Mouse (Mus musculus) megakaryocyte-erythroid progenitor cell, adult 5-6 weeks (primary cell): Measurements from ENCODE around the gene Nhs. TPM values are rescaled to one million over a fixed set of nuclear protein-coding genes. Genes with fewer than 3 reads are reported as not detected.

ENCODE experiments used
- ATAC-seq: replicated peaks from 2 replicates; pipeline ENCODE4 v1.8.0; 2016; ENCODE audit warnings: mild to moderate bottlenecking, inconsistent platforms; ENCODE audit not compliant: severe bottlenecking, poor library complexity, low FRiP score, low TSS enrichment
- total RNA-seq, 2 experiments: library from RNA; stranded (forward) in 1 of 2; stranded (reverse) in 1 of 2; fragments of 200-1000, 215-1000 nt in 1 of 2; fragments of >200 nt in 1 of 2; fragmentation: Nextera tagmentation in 1 of 2; gene quantifications; 2 replicates each; pipeline ENCODE4 v1.2.3; 2014 to 2017

The Nhs gene
- total RNA-seq, 2 experiments from 2014 or later, result not detected

DNA sequence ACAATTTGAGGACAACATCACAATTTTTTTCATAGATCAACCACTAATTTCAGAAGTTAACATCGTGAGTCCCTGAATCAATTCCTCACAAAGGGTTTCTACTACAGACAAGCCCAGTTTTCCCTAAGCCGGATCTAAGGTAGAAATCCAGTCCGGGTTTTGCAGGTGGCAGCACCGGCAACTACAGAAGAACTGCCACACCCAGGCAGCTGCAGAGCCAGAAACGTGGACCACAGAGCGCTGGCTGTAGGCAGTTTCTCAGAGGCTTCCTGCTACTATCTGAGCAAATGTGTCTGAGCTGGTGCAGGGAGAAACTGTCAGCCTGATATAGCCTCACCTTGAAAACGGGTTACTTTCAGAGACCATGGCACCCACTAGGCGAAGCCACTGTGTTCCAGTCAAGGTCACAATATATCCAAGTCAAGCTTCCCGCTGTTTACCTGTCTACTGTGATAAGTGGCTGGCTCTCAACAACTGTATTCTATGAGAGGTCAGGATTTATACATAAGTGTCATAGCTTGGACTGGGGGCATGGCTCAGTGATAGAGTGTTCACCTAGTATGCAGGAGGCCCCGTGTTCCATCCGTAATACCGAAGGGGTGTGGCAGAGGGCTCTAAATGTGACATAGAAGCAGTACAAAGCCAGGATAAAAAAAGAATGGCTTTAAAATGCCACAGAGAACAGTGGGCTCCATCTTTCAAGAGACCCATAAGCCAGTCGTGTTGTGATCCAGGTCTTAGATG is 134.1 kb downstream of the Nhs start:
- ATAC-seq, result peak; percentile 99

DNA sequence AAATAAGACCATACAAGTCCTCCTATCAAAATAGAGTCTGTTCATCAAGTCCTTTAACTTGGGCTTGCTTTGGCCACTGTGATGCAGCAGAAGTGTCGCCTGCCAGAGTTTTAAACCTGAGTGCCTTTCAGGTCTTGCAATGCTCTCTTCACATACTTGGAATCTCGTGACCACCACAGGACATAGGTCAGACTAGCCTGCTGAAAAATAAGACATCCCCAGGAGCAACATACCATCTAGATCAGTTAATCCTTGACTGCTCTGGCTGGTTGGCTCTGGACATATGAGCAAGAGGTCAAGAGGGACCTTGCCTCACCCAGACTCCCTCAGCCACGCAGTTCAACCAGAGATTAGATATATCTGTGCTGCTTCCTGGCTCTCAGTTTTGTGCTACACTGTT is 137.8 kb downstream of the Nhs start:
- no peak for ATAC-seq

DNA sequence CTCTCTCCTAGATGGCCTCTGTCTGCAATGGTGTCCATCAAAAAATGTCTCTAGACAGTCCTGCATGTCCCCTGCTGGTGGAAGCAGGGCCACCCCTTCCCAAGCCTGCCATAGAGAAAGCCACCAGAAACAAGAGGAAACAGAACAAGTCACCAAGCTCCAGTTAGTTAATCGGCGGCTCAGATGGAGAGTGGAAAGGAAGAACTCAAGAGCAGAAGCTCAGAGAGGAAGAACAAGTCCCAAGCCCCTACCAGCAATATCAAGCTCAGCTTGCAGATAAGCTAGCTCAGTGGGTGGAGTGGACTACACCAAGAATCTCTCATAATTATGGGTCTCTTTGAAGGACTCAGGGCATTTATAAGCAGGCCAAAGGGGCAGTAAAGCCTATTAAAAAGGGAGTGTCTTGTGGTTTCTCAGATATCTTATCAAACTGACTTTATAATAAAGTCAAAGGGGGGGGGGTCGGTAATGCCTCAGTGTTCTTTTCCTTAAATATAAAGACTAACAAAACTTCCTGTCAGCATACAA is 139.4 kb downstream of the Nhs start:
- no peak for ATAC-seq

DNA sequence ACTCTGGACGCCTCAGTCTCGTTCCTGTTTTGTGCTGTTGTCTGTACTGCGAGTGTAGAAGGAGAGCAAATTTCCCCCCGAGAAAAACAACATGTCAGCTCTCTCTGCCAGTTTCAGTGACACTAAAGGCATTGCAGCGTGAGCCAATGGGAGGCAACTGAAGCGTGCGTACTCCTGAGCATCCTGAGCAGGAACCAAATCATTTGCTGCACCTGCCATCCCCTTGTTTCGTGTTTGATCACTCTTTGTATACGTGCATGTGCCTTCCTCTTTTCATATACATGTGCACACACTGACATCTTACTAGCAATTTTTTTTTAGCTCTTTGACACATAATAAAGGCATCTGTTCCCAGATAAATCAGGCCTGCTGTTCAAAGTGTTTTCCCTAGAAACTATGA is 142.1 kb downstream of the Nhs start:
- no peak for ATAC-seq

DNA sequence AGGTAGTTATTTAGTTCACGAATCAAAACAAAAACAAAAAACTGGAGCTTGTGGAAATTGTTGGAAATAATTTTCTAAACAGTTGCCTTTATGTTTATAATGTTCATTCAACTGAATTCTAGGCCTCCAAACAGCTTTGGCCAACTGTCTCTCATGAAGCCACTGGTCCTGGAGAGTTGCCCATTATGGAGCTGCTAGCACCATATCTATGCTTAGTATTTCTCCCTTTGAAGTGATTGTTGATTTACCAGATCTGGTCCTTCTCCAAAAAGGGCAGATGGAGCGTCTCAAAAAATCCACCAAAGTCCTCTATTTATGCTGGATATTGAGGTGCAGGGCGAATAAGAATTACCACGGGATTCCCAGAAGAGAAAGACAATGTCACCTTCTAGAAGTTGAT is 147.0 kb downstream of the Nhs start:
- no peak for ATAC-seq

DNA sequence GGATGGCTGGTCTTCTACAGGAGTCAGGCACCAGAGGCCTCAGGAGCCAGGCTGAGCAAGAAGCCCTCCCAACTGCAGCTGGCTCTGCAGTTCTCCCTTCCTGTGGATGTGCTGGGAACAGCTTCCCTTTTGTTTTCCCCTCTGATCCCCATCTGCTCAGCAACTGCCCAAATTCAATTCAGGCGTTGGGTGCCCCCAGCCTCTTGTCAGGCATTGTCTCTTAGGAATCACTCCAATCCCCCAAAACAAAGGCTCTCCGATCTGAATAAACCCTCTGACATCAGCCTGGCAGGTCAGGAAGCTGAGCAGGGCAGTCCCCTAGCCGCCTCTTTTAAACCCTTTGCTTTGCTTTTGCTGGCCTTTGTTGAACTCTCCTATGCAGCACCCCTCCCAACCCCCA is 149.7 kb downstream of the Nhs start:
- no peak for ATAC-seq

DNA sequence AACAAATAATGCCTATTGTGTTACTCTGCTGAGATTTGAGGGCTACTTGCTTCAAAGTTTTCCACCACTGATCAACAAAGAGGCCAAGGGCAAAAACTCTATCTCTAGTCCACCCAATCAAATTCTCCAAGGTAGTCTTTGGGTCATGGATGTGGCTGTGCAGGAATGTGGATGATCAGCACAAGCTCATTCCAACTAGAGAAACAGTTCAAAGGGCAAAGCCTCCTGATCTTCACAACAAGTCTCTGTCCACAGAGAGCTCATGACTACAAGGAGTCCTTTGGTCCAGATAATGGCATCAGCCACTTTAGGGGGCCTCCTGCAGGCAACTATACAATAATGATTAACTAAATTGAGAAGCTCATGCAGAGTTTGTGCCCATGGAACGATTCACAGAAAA is 155.7 kb downstream of the Nhs start:
- no peak for ATAC-seq

DNA sequence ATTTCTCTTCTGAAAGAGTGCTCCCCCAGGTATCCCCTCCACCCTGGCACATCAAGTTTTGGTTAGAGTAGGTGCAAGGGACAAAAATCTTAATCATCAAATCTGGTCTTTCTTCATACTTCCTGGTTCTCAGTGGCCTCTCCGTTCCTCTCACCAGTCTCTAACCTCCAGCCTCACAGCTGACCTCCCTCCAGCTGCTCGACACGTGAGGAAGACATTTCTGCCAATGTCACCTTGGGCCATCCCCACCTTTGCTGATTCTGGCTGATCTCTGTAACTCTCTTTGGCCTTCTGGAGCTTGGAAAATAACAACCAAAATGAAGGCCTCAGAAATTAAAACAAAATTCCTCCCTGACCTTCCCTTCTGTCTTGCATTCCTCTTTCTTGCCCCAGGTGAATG is 160.7 kb downstream of the Nhs start:
- no peak for ATAC-seq

DNA sequence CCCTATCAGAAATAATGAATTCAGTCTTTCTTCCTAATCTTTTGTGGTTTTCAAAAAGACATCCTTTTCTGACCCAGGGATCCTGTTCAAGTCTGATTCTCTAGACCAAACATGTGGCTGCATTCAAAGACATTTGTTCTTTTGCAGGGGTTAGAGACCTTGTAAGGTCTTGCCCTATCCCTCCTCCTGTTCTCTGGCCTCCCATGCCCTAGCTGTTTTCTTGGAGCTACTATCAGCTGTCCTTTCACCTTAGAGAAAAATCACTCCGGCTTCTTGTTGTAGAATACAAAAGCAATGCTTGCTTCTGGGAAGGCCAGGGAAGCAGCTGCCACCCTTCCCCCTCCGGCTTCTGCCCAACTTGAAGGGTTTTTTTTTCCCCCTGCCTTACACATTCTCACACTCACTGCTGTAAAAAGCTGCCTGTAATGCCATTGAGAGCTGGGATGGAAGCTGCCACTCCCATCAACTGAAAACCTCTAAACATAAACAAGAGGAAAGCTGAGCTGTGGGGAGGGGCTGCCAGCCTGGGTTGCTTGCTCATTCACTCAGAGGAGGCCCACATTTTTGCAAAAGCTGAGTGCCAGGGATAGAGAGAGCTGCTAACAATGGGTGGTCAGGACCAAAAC is 162.2 kb downstream of the Nhs start:
- ATAC-seq, result no peak

DNA sequence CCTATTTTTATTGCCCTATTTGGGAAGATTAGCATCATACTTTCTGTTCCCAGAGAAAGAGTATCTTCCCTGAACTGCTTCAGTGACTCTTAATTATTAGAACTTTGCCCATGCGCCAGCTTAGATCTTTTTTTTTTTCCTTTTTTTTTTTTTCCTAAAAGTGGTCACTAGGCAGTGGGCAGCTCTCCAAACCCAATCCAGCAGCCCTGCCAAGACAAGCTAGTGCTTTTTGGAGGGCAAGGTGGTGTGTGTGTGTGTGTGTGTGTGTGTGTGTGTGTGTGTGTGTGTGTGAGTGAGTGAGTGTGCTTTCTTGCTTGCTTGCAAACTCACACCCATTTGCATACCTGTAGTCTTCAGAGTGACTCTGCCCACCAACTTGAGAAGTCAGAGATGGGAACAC is 169.4 kb downstream of the Nhs start:
- no peak for ATAC-seq

DNA sequence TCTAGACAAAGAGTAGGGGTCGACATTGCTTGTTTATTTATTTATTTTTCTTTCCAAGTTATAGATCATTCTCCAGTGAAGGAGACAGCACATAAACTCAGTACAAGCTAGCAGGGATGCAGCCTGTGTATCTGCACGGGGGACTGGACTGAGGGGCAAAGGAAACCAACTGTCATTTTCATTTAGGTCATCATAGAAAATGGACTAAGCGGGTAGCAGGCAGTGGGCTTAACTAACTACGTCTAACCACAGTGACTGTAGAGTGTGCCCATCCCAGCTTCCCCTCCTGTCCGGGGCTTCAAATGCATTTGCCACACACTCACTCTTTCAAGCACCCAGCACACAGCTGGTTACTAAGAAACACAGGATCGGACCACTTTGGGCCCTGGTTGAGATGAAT is 174.6 kb downstream of the Nhs start:
- no peak for ATAC-seq

DNA sequence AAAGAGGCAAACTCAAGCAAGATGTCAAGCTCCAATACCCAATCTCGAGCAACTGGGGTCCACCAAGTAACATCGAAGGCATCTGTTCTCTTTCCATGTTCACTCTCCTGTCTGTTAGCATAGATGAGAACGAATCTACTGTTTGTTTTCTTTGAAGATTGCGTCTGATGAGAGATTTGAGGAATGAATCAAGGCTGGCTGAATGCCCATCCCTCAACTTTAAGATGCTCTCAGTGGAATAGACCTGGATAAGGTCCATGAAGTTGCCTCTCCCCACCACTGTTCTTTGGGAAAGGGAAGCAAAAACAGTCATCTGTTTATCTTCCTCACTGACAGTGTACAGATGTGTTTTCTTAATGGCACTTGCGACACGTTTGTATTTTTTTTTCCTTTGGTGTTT is 178.1 kb downstream of the Nhs start:
- ATAC-seq, result no peak

DNA sequence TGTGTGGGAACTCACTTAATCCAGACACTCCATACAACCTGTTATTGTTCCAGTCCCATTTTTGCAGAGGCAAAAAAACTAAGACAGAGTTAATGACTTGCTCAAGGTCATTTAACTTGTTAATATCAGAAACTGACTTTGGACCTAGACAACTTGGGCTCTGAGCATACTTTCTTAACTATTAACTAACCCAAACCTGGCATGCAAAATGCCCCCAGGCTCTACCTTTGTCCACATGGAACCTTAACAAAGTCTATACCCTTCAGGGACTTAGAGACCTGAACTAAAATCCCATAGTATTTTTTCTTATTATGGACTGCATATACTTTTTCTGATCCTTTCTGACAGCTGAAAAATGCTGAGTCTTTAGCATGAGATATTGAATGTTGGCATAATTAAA is 179.6 kb downstream of the Nhs start:
- no peak for ATAC-seq

DNA sequence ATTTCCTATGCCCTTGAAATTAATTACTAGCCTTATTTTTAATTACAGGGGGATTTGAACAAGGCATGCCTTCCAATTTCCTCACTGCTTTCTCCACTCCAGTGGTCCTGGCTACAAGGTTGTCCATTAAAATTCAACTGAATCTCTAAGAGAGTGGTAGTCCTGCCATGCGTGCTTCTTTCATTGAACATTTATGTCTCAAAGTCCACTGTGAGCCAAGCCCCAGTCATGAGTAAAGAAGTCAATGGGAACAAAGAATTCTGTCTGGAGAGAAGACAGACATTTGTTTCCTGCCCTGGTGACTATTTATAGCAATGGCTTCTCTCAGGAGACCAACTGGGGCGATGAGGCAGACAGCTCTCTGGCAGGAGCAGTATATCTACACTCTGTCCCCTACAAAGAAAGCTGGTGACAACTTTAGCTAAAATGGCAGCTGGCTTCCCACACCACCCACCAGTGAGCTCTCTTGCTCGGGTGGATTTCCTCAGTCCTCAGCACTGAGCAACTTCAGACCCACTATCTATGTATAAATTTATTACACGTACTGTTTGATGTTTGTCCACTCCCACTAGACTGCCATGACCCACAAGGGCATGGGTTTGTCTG is 182.2 kb downstream of the Nhs start:
- no peak for ATAC-seq

DNA sequence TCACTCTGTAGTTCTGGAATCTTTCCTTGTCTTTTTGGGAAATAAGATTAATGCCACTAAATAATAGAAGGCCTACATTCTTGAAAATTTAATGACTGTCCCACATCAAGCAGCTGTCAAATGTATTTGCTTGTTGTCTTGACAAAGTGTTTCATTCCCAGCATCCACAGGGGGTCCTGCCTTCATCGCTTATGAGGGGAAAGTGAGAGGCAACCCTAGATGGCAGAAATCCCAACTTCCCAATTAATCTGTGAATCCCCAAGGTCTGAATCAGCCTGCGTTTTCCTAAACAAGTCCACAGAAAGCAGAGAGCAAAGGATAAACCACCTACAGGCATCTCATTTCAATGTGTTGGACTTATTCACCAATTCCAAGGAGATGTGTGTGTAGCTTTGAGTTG is 183.2 kb downstream of the Nhs start:
- no peak for ATAC-seq

DNA sequence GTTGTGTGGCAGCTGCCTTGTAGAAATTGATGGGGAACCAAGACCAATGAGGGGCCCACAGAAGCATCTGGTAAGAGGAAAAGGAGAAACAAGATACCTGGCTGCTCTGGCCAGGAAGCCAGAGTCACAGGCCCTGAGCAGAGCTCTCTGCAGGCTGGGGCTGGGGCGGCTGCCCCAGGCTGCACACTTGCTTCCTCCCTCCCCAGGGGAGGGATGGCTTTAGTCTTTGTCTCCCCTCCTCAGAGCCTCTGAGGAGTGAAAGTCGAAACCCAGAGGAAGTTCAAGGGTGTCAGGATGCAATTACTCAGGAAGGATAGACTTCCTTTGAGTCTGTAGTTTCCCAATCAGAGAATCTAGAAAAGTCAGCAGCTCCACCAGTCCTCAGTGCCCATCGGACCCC is 186.0 kb downstream of the Nhs start:
- no peak for ATAC-seq

DNA sequence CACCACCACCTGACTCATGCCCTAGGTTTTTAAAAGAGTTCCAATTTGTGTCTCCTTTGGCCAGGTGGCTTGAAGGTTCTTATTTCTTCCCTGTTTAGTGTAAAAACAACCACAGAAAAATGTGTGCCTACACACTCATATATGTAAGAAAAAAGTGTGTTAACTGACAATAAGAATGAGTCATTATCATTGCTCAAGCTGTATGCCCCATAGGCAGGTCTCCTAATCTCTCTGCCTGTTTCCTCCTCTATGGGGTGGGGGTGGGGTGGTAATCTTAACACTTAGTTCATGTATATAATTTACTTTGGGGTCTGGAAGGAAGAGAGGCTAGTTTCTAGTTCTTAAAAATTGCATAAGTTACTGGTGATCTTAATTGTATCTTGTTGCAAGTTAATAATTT is 186.8 kb downstream of the Nhs start:
- ATAC-seq, result 0 out of 2 replicates have a peak, but pooled peaks have one; percentile 46

DNA sequence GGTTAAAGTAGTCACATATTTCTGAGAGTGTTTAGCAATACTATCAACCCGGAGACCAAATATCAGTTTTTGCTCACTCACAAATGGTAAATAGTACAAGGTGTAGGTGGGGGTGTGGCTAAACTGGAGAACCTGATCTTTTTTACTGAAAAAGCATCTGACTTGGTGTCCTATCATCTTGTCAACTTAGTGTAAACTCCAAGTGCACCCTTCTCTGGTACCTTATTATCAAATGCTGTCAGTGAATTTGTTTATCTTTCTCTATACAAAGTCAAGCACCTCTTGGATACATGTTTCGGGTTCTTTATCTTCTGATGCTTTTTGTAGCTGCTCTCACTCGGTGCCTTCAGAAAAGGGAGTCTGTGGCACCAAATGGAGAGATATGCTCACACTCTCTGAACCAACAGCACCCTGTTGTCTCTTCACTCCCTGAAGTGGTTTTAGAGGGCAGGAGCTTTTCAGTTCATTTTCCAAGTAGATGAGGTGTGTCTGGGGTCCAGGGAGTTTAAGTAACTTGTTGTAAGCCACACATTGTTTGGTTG is 187.5 kb downstream of the Nhs start:
- ATAC-seq, result peak; percentile 81

DNA sequence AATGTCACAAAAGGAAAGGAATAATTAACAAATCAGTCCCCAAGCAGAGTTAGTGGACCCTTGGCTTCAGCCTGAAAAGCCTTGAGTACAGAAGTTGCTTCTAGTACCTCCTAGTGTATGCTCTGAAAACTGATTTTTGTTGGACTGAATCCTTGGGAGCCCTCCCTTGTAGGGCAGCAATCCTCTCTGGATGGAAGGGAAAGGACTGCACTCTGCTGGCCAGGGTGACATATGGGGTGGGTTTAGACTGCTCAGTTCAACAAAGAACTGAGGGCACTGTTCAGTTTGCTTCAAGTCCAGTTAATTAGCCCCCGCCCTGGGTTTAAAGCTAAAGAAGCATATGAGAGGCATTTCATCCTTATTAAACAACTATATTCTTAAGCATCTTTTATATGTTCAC is 188.4 kb downstream of the Nhs start:
- ATAC-seq, result no peak

DNA sequence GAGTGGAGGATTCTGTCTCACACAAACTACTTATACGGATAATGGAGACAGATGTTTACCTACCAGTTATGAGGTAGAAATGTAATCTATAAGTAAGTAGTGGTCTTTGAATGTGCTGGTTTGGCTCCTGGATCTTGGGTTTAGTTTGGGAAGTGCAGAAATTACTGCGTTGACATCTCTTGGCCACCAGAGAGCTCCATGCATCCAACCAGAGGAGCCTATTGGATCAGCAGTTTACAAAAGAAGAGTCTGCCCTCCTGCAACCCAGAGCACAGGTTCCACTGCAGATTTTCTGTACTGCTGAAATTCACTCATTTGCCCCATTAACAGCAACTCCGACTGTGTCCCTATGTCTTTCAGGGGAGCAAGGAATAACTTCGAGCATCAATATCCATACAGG is 191.8 kb downstream of the Nhs start:
- peak; percentile 77 for ATAC-seq

DNA sequence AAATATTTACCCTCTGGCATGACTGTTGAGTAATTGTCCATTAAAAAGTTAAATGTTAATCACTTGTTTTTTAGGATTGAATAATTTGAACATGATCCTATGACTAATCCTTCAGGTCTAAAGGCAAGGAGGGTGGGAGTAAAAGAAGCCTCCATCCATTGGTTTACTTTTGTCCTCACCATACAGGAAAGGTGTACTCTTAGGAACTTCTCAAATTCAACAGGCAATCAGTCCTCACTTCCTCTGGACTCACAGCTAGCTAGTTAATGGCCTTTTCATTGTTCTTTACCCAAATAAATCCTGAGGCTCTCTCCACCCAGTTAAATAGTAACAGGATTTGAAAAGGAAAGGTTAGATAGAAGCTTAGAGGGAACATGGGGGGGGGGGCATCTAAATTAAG is 196.2 kb downstream of the Nhs start:
- no peak for ATAC-seq
